Mouse (Mus musculus) testis, adult 2 months (tissue): ENCODE results near the gene Prr29. TPM values are rescaled to one million over a fixed set of nuclear protein-coding genes. Genes with fewer than 3 reads are reported as not detected.
"Not testable (repeated sequence)": the region's sequence is repeated elsewhere in the genome, so short reads cannot be mapped to it uniquely, and the experiment has no call there.

Experiments
- H3K27ac ChIP-seq: fragments of 200-500 bp; 2 replicates; pipeline ENCODE4 v1.5.1; 2012; ENCODE audit warnings: low read depth, low read length; ENCODE audit not compliant: control insufficient read depth, insufficient read depth
- H3K27me3 ChIP-seq: fragments of 200-500 bp; 2 replicates; pipeline ENCODE4 v1.6.1; 2012; ENCODE audit warnings: mild to moderate bottlenecking, low read length, moderate library complexity; ENCODE audit not compliant: control insufficient read depth, insufficient read depth
- H3K36me3 ChIP-seq: fragments of 200-500 bp; 2 replicates; pipeline ENCODE4 v1.6.1; 2012; ENCODE audit warnings: mild to moderate bottlenecking, low read length; ENCODE audit not compliant: control insufficient read depth, insufficient read depth
- H3K4me1 ChIP-seq: fragments of 200-500 bp; 2 replicates; pipeline ENCODE4 v1.6.1; 2012; ENCODE audit warnings: low read length; ENCODE audit not compliant: control insufficient read depth, insufficient read depth
- H3K4me3 ChIP-seq: fragments of 200-500 bp; 2 replicates; pipeline ENCODE4 v1.5.1; 2012; ENCODE audit warnings: low read depth, mild to moderate bottlenecking, low read length, moderate library complexity, mixed read lengths; ENCODE audit not compliant: control insufficient read depth
- CTCF ChIP-seq: fragments of 200-500 bp; IDR thresholded peaks from 2 replicates; pipeline ENCODE4 v1.5.1; 2012; ENCODE audit warnings: low read depth, mild to moderate bottlenecking, inconsistent platforms, low read length, moderate library complexity; ENCODE audit not compliant: control insufficient read depth, insufficient read depth, insufficient replicate concordance
- POLR2A ChIP-seq: fragments of 200-500 bp; IDR thresholded peaks from 2 replicates; pipeline ENCODE4 v1.6.1; 2012; ENCODE audit warnings: low read depth, mild to moderate bottlenecking, inconsistent platforms, low read length, moderate library complexity; ENCODE audit not compliant: control insufficient read depth
- polyA plus RNA-seq: library from polyadenylated mRNA; depleted of rRNA; stranded (reverse); fragments of >200 nt; gene quantifications from 2 replicates; pipeline ENCODE4 v1.2.3, GENCODE M21; 2012

Gene Prr29
- polyA plus RNA-seq, 1 experiment: 0.40 TPM

- no peak overlapping the region for H3K27ac ChIP-seq
- H3K36me3 ChIP-seq: no peaks in the 10 kb centered on the region
- peaks cover 4% of the 10 kb centered on the region for H3K4me1 ChIP-seq
- TF ChIP-seq POLR2A: no peak
- no peaks in the 10 kb centered on the region for H3K27me3 ChIP-seq
- no peak overlapping the region for H3K4me3 ChIP-seq
Measured at GRCm38 (mm10) chr11:106328521-106328920, 36.8 kb upstream of the Prr29 start.

DNA sequence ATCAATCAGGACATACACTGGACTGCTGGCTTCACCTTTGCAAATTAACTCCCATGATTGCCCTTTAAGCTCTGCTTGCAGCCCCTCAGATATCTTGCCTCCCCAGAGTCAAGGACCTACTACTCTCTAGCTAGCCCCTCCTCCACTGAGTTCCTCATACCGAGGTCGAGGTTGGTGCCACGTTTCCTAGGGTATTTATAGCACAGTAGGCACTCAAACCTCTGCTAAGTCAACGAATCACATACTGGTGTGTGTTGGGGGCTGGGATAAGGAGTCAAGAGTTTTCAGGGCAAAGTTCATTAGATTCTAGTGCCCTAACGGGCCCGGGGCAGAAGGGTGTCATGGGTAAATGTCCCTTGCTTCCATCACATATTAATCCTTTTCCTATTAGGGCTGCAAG is 36.1 kb upstream of the Prr29 start:
- H3K27ac ChIP-seq: no peak overlapping the region

DNA sequence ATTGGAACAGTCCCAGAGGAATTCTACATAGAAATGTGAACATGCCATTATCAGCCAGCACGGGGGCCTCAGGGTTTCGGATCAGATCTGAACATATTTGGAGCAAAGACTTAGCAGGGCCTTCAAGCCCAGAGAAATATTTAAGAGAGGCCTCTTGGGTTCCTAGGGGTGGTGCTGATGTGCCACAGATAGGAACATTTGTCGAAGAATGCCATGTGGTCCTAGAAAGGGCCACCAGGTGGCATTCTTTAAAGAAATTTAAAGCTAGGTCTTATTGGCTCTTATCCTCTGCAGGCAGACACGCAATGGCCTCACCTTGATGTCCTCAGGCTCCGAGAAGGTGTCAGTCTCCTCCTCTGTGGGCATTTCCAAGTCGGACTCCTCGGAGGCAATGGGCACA is 35.6 kb upstream of the Prr29 start:
- Histone ChIP-seq H3K36me3 (no peaks in the 10 kb centered on the region), H3K27ac (no peak overlapping the region), H3K27me3 (no peaks in the 10 kb centered on the region), H3K4me3 (no peak overlapping the region), H3K4me1 (peaks cover 4% of the 10 kb centered on the region)
- no peak for TF ChIP-seq POLR2A
- TF ChIP-seq CTCF: no peak

More for the DNA sequence above, 36.1 kb upstream of the Prr29 start:
- Histone ChIP-seq H3K36me3 (no peaks in the 10 kb centered on the region), H3K4me3 (no peak overlapping the region), H3K4me1 (peaks cover 4% of the 10 kb centered on the region), H3K27me3 (no peaks in the 10 kb centered on the region)
- TF ChIP-seq POLR2A (no peak), CTCF (no peak)

- no peak overlapping the region for H3K27ac ChIP-seq
- no peaks in the 10 kb centered on the region for H3K36me3 ChIP-seq
- no peak overlapping the region for H3K4me3 ChIP-seq
- TF ChIP-seq POLR2A (no peak), CTCF (no peak)
- no peaks in the 10 kb centered on the region for H3K27me3 ChIP-seq
- H3K4me1 ChIP-seq: peaks cover 4% of the 10 kb centered on the region
Measured at GRCm38 (mm10) chr11:106332458-106332857, 32.8 kb upstream of the Prr29 start.

DNA sequence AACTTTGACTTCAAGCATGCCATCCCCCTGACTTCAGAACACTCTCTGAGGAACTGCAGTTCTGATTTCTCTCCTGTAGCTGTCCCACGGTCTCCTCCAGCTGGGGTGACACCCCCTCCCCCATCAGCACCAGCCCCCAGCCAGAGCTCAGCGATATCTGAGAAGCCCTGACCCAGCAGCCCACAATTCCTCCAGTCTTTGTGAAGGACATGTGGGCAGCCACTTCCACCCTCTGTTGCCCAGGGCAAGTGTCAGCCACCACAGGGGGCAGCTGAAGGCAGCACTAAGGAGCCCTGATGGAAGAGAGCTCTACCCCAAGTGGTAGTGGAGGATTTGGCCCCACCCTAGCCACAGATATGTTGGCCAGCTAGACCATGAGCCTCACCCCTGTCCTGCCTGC is 31.2 kb upstream of the Prr29 start:
- H3K27me3 ChIP-seq: no peaks in the 10 kb centered on the region
- H3K4me1 ChIP-seq: peaks cover 4% of the 10 kb centered on the region
- no peak overlapping the region for H3K27ac ChIP-seq

DNA sequence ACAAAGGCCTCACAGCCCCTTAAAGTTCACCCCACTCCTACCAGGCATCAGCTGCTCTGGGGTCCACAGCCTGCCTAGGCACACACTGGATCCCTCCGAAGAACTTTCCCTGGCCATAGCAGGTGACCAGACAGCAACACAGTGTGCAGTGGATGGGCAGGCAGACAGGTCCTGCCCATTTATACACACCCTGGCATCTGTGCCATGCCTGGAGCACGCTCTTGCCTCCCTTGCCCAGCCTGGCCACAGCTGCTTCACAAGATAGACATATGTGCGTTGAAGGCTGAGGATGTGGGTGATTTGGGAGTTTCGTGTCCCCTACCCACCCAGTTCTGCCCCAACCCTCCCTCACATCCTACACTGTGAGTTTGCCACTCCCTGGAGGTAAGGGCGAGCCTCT is 27.2 kb upstream of the Prr29 start:
- Histone ChIP-seq H3K4me3 (no peak overlapping the region), H3K27ac (no peak overlapping the region)
- no peak for TF ChIP-seq POLR2A
- TF ChIP-seq CTCF: 0 out of 2 replicates have a peak, but pooled peaks have one; percentile 1

More for the DNA sequence above, 31.2 kb upstream of the Prr29 start:
- H3K4me3 ChIP-seq: no peak overlapping the region
- no peak for TF ChIP-seq POLR2A
- no peak for TF ChIP-seq CTCF
- H3K36me3 ChIP-seq: no peaks in the 10 kb centered on the region

GRCm38 (mm10) chr11:106338870-106339269 is 26.4 kb upstream of the Prr29 start:
- no peak overlapping the region for H3K4me3 ChIP-seq
- no peak overlapping the region for H3K27ac ChIP-seq
- TF ChIP-seq POLR2A (no peak), CTCF (no peak)

More for the DNA sequence above, 27.2 kb upstream of the Prr29 start:
- no peaks in the 10 kb centered on the region for H3K4me1 ChIP-seq
- no peaks in the 10 kb centered on the region for H3K36me3 ChIP-seq
- no peaks in the 10 kb centered on the region for H3K27me3 ChIP-seq

DNA sequence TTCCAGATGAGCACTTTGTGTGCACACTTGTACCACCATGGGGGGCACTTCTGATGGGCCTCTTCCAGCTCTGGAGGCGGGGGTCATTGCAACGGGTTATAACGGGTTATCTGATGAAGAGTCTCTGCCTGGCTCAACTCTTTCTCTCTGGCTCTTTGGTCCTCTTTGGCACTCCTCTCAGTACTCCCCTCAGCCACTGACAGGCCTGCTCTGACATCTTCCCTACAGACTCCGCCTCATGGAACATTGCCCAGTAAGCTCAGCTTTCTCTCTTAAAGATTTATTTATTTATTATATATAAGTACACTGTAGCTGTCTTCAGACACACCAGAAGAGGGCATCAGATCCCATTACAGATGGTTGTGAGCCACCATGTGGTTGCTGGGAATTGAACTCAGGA is 25.9 kb upstream of the Prr29 start:
- not testable (repeated sequence) for H3K4me1 ChIP-seq, H3K4me3 ChIP-seq, H3K27me3 ChIP-seq, H3K36me3 ChIP-seq, H3K27ac ChIP-seq

More at GRCm38 (mm10) chr11:106338870-106339269, 26.4 kb upstream of the Prr29 start:
- Histone ChIP-seq H3K4me1 (no peaks in the 10 kb centered on the region), H3K27me3 (no peaks in the 10 kb centered on the region), H3K36me3 (no peaks in the 10 kb centered on the region)
